ENCODE assay signal across 14 mouse cellular contexts in the genomic region with DNA sequence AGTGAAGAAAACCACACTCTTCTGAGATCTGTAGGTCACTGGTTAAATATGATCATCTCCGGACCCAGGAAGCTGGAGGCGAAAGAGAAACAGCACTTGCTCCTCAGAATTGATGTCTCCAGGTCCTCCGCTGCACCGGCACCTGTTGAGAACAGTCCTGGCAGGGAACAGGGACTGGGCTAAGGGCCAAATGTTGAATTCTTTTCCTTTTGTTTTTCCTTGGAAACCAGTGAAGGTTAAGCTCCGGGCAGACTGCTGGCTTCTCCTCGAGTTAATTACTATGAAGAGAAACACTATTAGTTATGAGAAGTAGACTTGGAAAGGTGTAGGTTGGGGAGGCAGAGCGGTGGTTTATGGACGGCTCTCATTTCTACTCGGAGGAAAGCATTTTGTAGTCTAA.
DNase-seq lines count a peak whose midpoint lies in the region; ATAC-seq and TF ChIP-seq lines count a peak whose summit lies in the region.
"Had no signal": no experiment of that assay in that cellular context is flagged by ENCODE, and none has a peak within 500 bp of the region (broad histone marks: within the 10 kb centered on the region; RNA-seq: fewer than 3 reads in every experiment).

No protein-coding gene starts in this region.

- no peak overlapping the region for H3K4me3 ChIP-seq in forebrain, embryonic 14.5 days (ENCODE audit: low read depth, low read length)
- H3K4me3 ChIP-seq in forebrain, embryonic 11.5 days (ENCODE audit: low read depth, low read length), result no peak overlapping the region
- H3K4me3 ChIP-seq in lung, embryonic 14.5 days (ENCODE audit: low read depth, low read length), result no peak overlapping the region
- no peak overlapping the region for H3K4me3 ChIP-seq in lung, adult 2 months (replicated peaks; ENCODE audit: extremely low read depth, low read depth, low read length)
- H3K4me3 ChIP-seq in cerebellum, adult 2 months (replicated peaks; ENCODE audit: insufficient read depth, low read depth, low read length), result no peak overlapping the region
- no peak overlapping the region for H3K4me3 ChIP-seq in gastrocnemius, adult 2 months
- H3K4me3 ChIP-seq: layer of hippocampus, adult 2 months; neural tube, embryonic 13.5 days had no signal

- H3K27ac ChIP-seq in forebrain, embryonic 14.5 days (ENCODE audit: low read depth, low read length), result no peak overlapping the region
- H3K27ac ChIP-seq in forebrain, embryonic 11.5 days (ENCODE audit: low read depth, low read length), result no peak overlapping the region
- no peak overlapping the region; the same call in 1 of the 2 replicates for H3K27ac ChIP-seq in lung, embryonic 14.5 days (ENCODE audit: low read depth)
- no peak overlapping the region for H3K27ac ChIP-seq in cerebellum, adult 2 months (ENCODE audit: insufficient read depth, low read length)
- H3K27ac ChIP-seq in gastrocnemius, adult 2 months, result no peak overlapping the region
- H3K27ac ChIP-seq: layer of hippocampus, adult 2 months; neural tube, embryonic 13.5 days had no signal

- H3K36me3 ChIP-seq in forebrain, embryonic 14.5 days (ENCODE audit: control insufficient read depth, insufficient read depth, low read length), result no peaks in the 10 kb centered on the region
- H3K36me3 ChIP-seq in forebrain, embryonic 11.5 days (ENCODE audit: control insufficient read depth, insufficient read depth, low read length), result no peaks in the 10 kb centered on the region
- H3K36me3 ChIP-seq in lung, embryonic 14.5 days (ENCODE audit: insufficient read depth), result no peaks in the 10 kb centered on the region
- H3K36me3 ChIP-seq: neural tube, embryonic 13.5 days had no signal

- H3K9ac ChIP-seq in forebrain, embryonic 14.5 days (ENCODE audit: low read length), result no peak overlapping the region
- H3K9ac ChIP-seq in forebrain, embryonic 11.5 days (ENCODE audit: low read length), result no peak overlapping the region
- no peak overlapping the region for H3K9ac ChIP-seq in lung, embryonic 14.5 days
- H3K9ac ChIP-seq: neural tube, embryonic 13.5 days had no signal

- peak; percentile 60 for DNase-seq in forebrain, embryonic 14.5 days (ENCODE audit: low spot score)
- DNase-seq in forebrain, embryonic 11.5 days (ENCODE audit: low spot score), result no peak
- DNase-seq in lung, embryonic 14.5 days, result peak; percentile 61
- no peak for DNase-seq in lung, adult 2 months
- DNase-seq in cerebellum, adult 2 months, result peak; percentile 39 to 52
- DNase-seq in kidney, postnatal 14 days, result peak; percentile 44
- DNase-seq in gastrocnemius, adult 2 months, result no peak
- DNase-seq in right cerebral cortex, postnatal 25 days, result no peak
- DNase-seq: adrenal gland, adult 2 months; lung, postnatal 14 days; midbrain, embryonic 14.5 days; right cerebral cortex, postnatal 4 days had no signal

- H3K27me3 ChIP-seq in forebrain, embryonic 14.5 days (replicated peaks; ENCODE audit: control insufficient read depth, insufficient read depth, low read length), result no peaks in the 10 kb centered on the region
- H3K27me3 ChIP-seq in forebrain, embryonic 11.5 days (ENCODE audit: control insufficient read depth, insufficient read depth, low read length), result no peaks in the 10 kb centered on the region
- H3K27me3 ChIP-seq in lung, embryonic 14.5 days (ENCODE audit: insufficient read depth, low read length), result peaks cover 6% of the 10 kb centered on the region; the same call in 1 of the 2 replicates
- no peaks in the 10 kb centered on the region for H3K27me3 ChIP-seq in cerebellum, adult 2 months (ENCODE audit: control insufficient read depth, insufficient read depth, low read length)

- no peak for TF ChIP-seq CTCF in lung, embryonic 14.5 days (IDR thresholded peaks at IDR 0.05; ENCODE audit: low read depth)
- TF ChIP-seq CTCF in lung, adult 2 months (IDR thresholded peaks at IDR 0.05; ENCODE audit: insufficient read depth, low read length), result no peak
- TF ChIP-seq CTCF in cerebellum, adult 2 months (IDR thresholded peaks at IDR 0.05; ENCODE audit: borderline replicate concordance, insufficient read depth, low read depth, low read length), result no peak
- no peak for TF ChIP-seq CTCF in gastrocnemius, adult 2 months (IDR thresholded peaks at IDR 0.05)

- intact Hi-C loops in gastrocnemius, adult 2 months (cut with DNase I), result loop anchor here (10.0 kb wide), 1 partner anchor 152 kb away; no protein-coding TSS in a partner anchor

- TF ChIP-seq POLR2A in lung, adult 2 months (IDR thresholded peaks at IDR 0.05; ENCODE audit: borderline replicate concordance, extremely low read depth, low read depth, low read length), result no peak
- TF ChIP-seq POLR2A in cerebellum, adult 2 months (IDR thresholded peaks at IDR 0.05; ENCODE audit: borderline replicate concordance, insufficient read depth, low read length), result no peak

- ATAC-seq in forebrain, embryonic 14.5 days, result no peak
- ATAC-seq in forebrain, embryonic 11.5 days (replicated peaks; ENCODE audit: low FRiP score), result no peak
- no peak for ATAC-seq in lung, embryonic 14.5 days (ENCODE audit: insufficient read depth)

- H3K4me2 ChIP-seq in forebrain, embryonic 14.5 days (ENCODE audit: low read length), result no peak overlapping the region
- no peak overlapping the region for H3K4me2 ChIP-seq in forebrain, embryonic 11.5 days (ENCODE audit: low read depth, low read length, severe bottlenecking)
- H3K4me2 ChIP-seq in lung, embryonic 14.5 days, result no peak overlapping the region
- H3K4me2 ChIP-seq: neural tube, embryonic 13.5 days had no signal

- no peaks in the 10 kb centered on the region for H3K9me3 ChIP-seq in forebrain, embryonic 14.5 days (replicated peaks; ENCODE audit: control insufficient read depth, low read length)
- no peaks in the 10 kb centered on the region for H3K9me3 ChIP-seq in forebrain, embryonic 11.5 days (ENCODE audit: control insufficient read depth, low read length)
- H3K9me3 ChIP-seq in lung, embryonic 14.5 days (ENCODE audit: low read depth, low read length), result no peaks in the 10 kb centered on the region
- H3K9me3 ChIP-seq: neural tube, embryonic 13.5 days had no signal

- peaks cover 37% of the 10 kb centered on the region for H3K4me1 ChIP-seq in forebrain, embryonic 14.5 days (ENCODE audit: control insufficient read depth, insufficient read depth, low read length)
- H3K4me1 ChIP-seq in forebrain, embryonic 11.5 days (replicated peaks; ENCODE audit: control insufficient read depth, insufficient read depth, low read length), result peaks cover 17% of the 10 kb centered on the region; the same call in 1 of the 2 replicates
- H3K4me1 ChIP-seq in lung, embryonic 14.5 days (ENCODE audit: insufficient read depth), result 0 out of 2 replicates have a peak, but pooled peaks cover 4% of the 10 kb centered on the region
- no peaks in the 10 kb centered on the region for H3K4me1 ChIP-seq in lung, adult 2 months (ENCODE audit: control insufficient read depth, insufficient read depth, low read length)
- H3K4me1 ChIP-seq in cerebellum, adult 2 months (ENCODE audit: control insufficient read depth, insufficient read depth, low read length), result peaks cover 16% of the 10 kb centered on the region

- 35% methylated on average over 9 of the region's 9 CpGs for WGBS in forebrain, embryonic 14.5 days
- 68% methylated on average over 9 of the region's 9 CpGs for WGBS in forebrain, embryonic 11.5 days
- 51% methylated on average over 9 of the region's 9 CpGs for WGBS in lung, embryonic 14.5 days
- WGBS in lung, adult 2 months, result 52% methylated on average over 9 of the region's 9 CpGs
- WGBS in cerebellum, adult 2 months, result 28% methylated on average over 9 of the region's 9 CpGs

Comparison
In these comparisons a context has a peak if more than half of its experiments do, and no peak if none do; other contexts are left out.
1. DNase-seq: peak in forebrain, embryonic 14.5 days (single experiment), lung, embryonic 14.5 days (single experiment), cerebellum, adult 2 months (2 of 2) and kidney, postnatal 14 days (single experiment); none in forebrain, embryonic 11.5 days (single experiment), lung, adult 2 months (single experiment), gastrocnemius, adult 2 months (single experiment) and right cerebral cortex, postnatal 25 days (single experiment).